Mouse (Mus musculus) testis, adult 2 months (tissue): Measurements from ENCODE around the gene Qpctl. TPM values are rescaled to one million over a fixed set of nuclear protein-coding genes. Genes with fewer than 3 reads are reported as not detected.
"Not testable (repeated sequence)": the region's sequence is repeated elsewhere in the genome, so short reads cannot be mapped to it uniquely, and the experiment has no call there.

ENCODE experiments used
- H3K27ac ChIP-seq: fragments of 200-500 bp; 2 replicates; pipeline ENCODE4 v1.5.1; 2012; ENCODE audit warnings: low read depth, low read length; ENCODE audit not compliant: control insufficient read depth, insufficient read depth
- H3K27me3 ChIP-seq: fragments of 200-500 bp; 2 replicates; pipeline ENCODE4 v1.6.1; 2012; ENCODE audit warnings: mild to moderate bottlenecking, low read length, moderate library complexity; ENCODE audit not compliant: control insufficient read depth, insufficient read depth
- H3K36me3 ChIP-seq: fragments of 200-500 bp; 2 replicates; pipeline ENCODE4 v1.6.1; 2012; ENCODE audit warnings: mild to moderate bottlenecking, low read length; ENCODE audit not compliant: control insufficient read depth, insufficient read depth
- H3K4me1 ChIP-seq: fragments of 200-500 bp; 2 replicates; pipeline ENCODE4 v1.6.1; 2012; ENCODE audit warnings: low read length; ENCODE audit not compliant: control insufficient read depth, insufficient read depth
- H3K4me3 ChIP-seq: fragments of 200-500 bp; 2 replicates; pipeline ENCODE4 v1.5.1; 2012; ENCODE audit warnings: low read depth, mild to moderate bottlenecking, low read length, moderate library complexity, mixed read lengths; ENCODE audit not compliant: control insufficient read depth
- CTCF ChIP-seq: fragments of 200-500 bp; IDR thresholded peaks from 2 replicates; pipeline ENCODE4 v1.5.1; 2012; ENCODE audit warnings: low read depth, mild to moderate bottlenecking, inconsistent platforms, low read length, moderate library complexity; ENCODE audit not compliant: control insufficient read depth, insufficient read depth, insufficient replicate concordance
- POLR2A ChIP-seq: fragments of 200-500 bp; IDR thresholded peaks from 2 replicates; pipeline ENCODE4 v1.6.1; 2012; ENCODE audit warnings: low read depth, mild to moderate bottlenecking, inconsistent platforms, low read length, moderate library complexity; ENCODE audit not compliant: control insufficient read depth
- polyA plus RNA-seq: library from polyadenylated mRNA; depleted of rRNA; stranded (reverse); fragments of >200 nt; gene quantifications from 2 replicates; pipeline ENCODE4 v1.2.3, GENCODE M21; 2012

Gene Qpctl
- polyA plus RNA-seq, 1 experiment, result 13.5 TPM

DNA sequence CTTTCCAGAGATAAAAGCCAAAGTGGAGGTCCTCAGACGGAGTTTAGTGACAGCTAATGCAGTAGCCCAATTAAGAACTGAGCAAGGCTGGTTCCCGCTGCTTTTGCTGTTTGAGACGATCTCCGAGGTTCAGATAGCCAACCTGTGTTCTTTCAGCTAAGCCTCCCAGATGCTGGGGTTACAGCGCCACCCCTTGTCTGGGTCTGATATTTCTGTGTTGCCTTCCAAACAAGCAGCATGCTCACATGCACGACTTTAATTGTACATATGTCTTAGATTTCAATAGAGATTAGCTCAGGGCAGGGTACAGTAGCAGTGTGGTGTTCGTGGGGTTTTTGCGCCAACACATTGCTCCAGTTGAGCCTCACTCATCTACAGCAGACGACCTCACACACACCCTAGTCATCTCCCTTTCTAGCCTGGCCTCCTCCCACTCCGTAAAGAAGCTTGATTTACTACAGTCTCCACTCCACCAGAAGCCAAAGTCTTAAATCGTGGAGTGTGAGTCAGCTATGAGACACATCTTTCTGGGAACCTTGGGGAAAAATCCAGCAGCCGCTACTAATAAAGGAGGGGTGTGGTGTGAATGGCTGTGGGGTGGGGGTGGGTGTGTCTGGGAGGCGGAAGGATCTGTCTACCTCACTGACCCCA, 6.9 kb upstream of the Qpctl start:
- TF ChIP-seq POLR2A (no peak), CTCF (no peak)
- peaks cover 4% of the 10 kb centered on the region for H3K36me3 ChIP-seq
- peaks cover 16% of the 10 kb centered on the region for H3K4me1 ChIP-seq

DNA sequence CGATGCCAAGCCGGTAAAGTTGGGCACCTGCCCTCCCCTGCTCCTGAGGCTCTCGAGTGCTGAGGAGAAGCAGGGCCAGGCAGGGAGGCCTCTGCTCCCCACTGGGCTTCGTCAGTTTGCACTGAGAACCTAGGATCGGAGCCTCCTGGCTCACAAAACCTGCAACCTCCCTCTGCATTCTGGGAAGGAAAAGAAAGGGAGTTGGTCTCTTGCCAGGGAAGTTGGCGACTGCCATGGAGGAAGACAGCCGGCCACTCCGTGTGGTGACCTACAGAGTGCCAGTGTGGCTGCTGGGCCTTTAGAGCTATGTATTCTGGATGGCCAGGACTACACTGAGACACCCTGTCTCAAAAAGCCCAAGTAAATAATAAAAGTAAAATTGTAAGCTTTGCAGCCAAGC, 5.7 kb upstream of the Qpctl start:
- Histone ChIP-seq H3K27me3 (no peaks in the 10 kb centered on the region), H3K27ac (no peak overlapping the region), H3K4me3 (no peak overlapping the region), H3K4me1 (peaks cover 10% of the 10 kb centered on the region), H3K36me3 (peaks cover 4% of the 10 kb centered on the region)
- TF ChIP-seq POLR2A (no peak), CTCF (no peak)

More for the DNA sequence above, 6.9 kb upstream of the Qpctl start:
- H3K27me3 ChIP-seq, result no peaks in the 10 kb centered on the region
- no peak overlapping the region for H3K4me3 ChIP-seq
- H3K27ac ChIP-seq, result no peak overlapping the region

DNA sequence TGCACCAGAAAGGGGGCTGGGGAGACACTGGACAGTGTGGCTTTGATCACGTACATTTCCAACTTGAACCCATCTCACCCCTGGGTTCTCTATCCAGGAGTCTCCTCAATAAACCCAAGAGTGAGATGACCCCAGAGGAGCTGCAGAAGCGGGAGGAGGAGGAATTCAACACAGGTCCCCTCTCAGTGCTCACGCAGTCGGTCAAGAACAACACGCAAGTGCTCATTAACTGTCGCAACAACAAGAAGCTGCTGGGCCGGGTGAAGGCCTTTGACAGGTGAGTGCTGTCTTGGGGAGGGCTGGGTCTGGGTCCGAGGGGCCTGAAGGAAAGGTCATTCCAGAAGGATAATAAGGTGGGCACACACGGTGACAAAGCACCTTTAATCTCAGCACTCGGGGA, 2.0 kb upstream of the Qpctl start:
- not testable (repeated sequence) for H3K27me3 ChIP-seq, H3K36me3 ChIP-seq, H3K27ac ChIP-seq, H3K4me1 ChIP-seq
- peak overlapping the region; percentile 91 for H3K4me3 ChIP-seq

DNA sequence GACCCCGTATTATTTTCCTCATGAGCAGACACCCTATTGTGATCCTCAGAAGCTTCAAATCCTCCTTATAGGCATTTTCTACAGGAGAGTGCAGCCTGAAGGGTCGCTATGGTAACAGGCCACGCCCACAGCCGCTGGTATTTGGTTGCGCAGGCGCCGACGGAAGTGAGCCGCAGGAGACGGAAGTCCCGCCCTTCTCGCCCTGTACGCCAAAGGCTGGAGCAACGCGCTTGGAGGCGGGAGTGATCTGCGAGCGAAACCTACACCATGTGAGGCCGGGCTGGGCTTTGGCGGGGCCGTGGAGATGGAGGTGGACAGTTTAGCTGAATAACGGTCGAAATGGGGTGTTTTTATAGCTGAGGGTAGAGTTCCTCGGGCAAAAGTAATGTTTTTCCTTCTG, 535 bp upstream of the Qpctl start, which contains the start of gene Snrpd2:
Gene Snrpd2, plus strand, starts transcription at position 97 of the 400 bp plus-strand sequence.
- H3K27me3 ChIP-seq, result no peaks in the 10 kb centered on the region

DNA sequence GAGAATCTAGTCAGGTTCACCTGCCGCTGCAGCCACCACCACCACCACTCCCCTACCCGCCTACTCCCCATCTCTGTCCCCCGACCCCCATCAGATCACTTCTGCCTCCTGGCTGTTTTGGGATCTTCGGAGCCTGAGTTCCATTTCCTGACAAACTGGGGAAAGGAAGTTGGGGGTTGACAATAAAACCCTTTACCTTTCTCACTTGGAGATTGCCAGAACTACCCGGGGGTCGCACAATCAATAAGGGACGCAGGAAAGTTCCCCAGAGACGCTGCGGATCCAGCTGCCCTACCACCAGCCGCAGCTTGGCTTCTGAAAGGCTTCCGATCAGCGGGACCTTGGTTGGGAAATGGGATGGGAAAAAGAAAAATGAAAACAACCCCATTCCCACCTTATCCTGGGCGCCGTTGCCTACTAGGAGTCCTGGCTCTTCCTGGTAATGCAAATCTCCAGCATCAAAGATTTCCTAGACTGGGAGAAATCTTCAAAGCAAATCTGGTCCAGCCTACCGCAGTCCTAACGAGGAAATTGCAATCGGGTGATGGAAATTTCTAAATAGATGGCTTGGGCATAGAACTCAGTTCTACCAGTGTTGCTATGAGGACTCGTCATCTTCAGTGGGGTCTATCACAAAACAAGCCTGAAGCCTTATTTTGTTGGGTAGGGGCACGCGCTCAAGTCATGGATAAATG, 764 bp downstream of the Qpctl start:
- Histone ChIP-seq H3K36me3 (peaks cover 4% of the 10 kb centered on the region), H3K27ac (peak overlapping the region; percentile 95), H3K4me1 (peaks cover 6% of the 10 kb centered on the region), H3K4me3 (peak overlapping the region; percentile 91), H3K27me3 (no peaks in the 10 kb centered on the region)
- no peak for TF ChIP-seq CTCF
- no peak for TF ChIP-seq POLR2A

More for the DNA sequence above, 535 bp upstream of the Qpctl start, which contains the start of gene Snrpd2:
- Histone ChIP-seq H3K4me3 (peak within 1 kb of the TSS; percentile 91), H3K36me3 (peaks cover 4% of the 10 kb centered on the region), H3K4me1 (peaks cover 6% of the 10 kb centered on the region), H3K27ac (peak within 1 kb of the TSS; percentile 95)
- TF ChIP-seq POLR2A, result peak; percentile 90
- no peak for TF ChIP-seq CTCF

DNA sequence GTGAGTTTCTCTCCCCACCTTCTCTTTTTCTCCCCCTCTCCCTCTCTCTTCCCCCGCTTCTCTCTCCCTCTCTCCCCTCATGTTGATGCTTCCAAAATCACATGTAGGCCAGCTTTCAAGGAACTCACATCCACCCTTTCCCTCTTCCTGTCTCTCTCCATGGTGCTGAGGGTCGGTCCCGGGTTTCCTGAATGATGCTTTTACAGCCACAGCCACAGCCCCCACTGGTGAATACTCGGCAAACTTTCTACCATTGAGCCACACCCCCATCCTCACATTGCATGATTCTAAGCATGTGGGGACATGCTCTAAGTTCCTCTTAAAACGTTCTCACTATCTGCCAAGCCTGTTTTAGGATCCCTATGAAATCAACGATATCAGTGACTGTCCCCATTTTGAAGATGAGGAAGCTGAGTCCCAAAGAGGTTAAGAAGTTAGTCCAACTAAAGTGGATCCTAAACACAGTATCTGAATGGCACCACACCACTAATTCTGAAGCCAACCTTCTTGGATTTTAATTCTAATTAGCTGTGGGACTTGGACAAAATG, 1.5 kb downstream of the Qpctl start:
- no peak overlapping the region for H3K27ac ChIP-seq
- H3K4me3 ChIP-seq, result peak overlapping the region; percentile 73
- H3K27me3 ChIP-seq, result no peaks in the 10 kb centered on the region
- peaks cover 6% of the 10 kb centered on the region for H3K4me1 ChIP-seq
- peaks cover 4% of the 10 kb centered on the region for H3K36me3 ChIP-seq
- TF ChIP-seq POLR2A, result no peak

DNA sequence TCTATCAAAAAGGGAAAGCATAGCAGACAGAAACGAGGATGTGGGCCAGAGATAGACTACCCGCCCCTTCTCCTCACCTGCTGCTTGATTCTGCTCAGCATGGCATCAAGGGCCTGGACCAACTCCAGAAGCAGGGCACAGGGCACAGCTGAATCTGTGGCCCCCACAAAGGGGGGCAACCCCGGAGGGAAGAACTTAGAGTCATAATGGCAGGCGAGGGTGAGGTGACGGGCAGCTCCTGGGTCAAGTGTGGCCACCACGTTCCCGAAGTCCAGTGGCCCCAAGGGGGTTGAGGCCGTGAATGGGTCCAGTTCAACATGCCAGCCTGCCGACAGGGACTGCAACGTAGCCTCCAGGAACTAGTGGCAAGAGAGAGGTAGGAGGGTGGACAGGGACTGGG, 2.3 kb downstream of the Qpctl start:
- TF ChIP-seq CTCF (no peak), POLR2A (no peak)
- Histone ChIP-seq H3K27ac (no peak overlapping the region), H3K4me3 (peak overlapping the region; percentile 73), H3K4me1 (peaks cover 6% of the 10 kb centered on the region), H3K27me3 (no peaks in the 10 kb centered on the region), H3K36me3 (no peaks in the 10 kb centered on the region)
